Mouse (Mus musculus): Measurements from ENCODE around the gene Coil. TPM values are rescaled to one million over a fixed set of nuclear protein-coding genes. Genes with fewer than 3 reads are reported as not detected.
A peak's percentile ranks its signal among the peaks of the same experiment; 100 is the strongest.

Gene Coil
- polyA plus RNA-seq, 1 experiment: 3.1 TPM

GRCm38 (mm10) chr11:89030552-89030951 lies 60.5 kb downstream of the Coil start:
- Histone ChIP-seq H3K27me3 (ENCODE audit: control insufficient read depth, insufficient read depth, insufficient read length) (no peaks in the 10 kb centered on the region), H3K36me3 (ENCODE audit: control insufficient read depth, insufficient read depth) (peaks cover 3% of the 10 kb centered on the region), H3K4me2 (ENCODE audit: low read depth) (no peak overlapping the region), H3K4me3 (no peak overlapping the region), H3K79me2 (ENCODE audit: control insufficient read depth, insufficient read depth) (no peaks in the 10 kb centered on the region), H3ac (ENCODE audit: control insufficient read depth, insufficient read length) (no peak overlapping the region)
- no peak for TF ChIP-seq SRF (IDR thresholded peaks at IDR 0.05; ENCODE audit: control insufficient read depth, insufficient read length, low read depth)
- TF ChIP-seq CEBPB (IDR thresholded peaks at IDR 0.05; ENCODE audit: insufficient read depth, poor library complexity, severe bottlenecking): no peak
- no peak for TF ChIP-seq MYOD1 (IDR thresholded peaks at IDR 0.05; ENCODE audit: control insufficient read depth in 1 of 3, insufficient read length in 2 of 3, low read depth in 2 of 3)
- TF ChIP-seq USF1 (IDR thresholded peaks at IDR 0.05; ENCODE audit: low read depth): no peak

- Histone ChIP-seq H3K4me2 (ENCODE audit: low read depth) (no peak overlapping the region), H3ac (ENCODE audit: control insufficient read depth, insufficient read length) (no peak overlapping the region), H3K27me3 (ENCODE audit: control insufficient read depth, insufficient read depth, insufficient read length) (no peaks in the 10 kb centered on the region), H3K79me2 (ENCODE audit: control insufficient read depth, insufficient read depth) (no peaks in the 10 kb centered on the region), H3K4me3 (no peak overlapping the region), H3K36me3 (ENCODE audit: control insufficient read depth, insufficient read depth) (peaks cover 5% of the 10 kb centered on the region)
- TF ChIP-seq MYOD1 (IDR thresholded peaks at IDR 0.05; ENCODE audit: control insufficient read depth in 1 of 3, insufficient read length in 2 of 3, low read depth in 2 of 3) (peak in 1 of 3 experiments; percentile 14), POLR2AphosphoS2 (IDR thresholded peaks at IDR 0.05; ENCODE audit: insufficient read length, low read depth) (no peak), REST (IDR thresholded peaks at IDR 0.05; ENCODE audit: insufficient read depth, insufficient read length) (no peak), MAX (IDR thresholded peaks at IDR 0.05; ENCODE audit: low read depth) (no peak)
Observed at GRCm38 (mm10) chr11:89031189-89031588, 61.1 kb downstream of the Coil start.

GRCm38 (mm10) chr11:89034592-89034991 lies 64.5 kb downstream of the Coil start:
- H3ac ChIP-seq (ENCODE audit: control insufficient read depth, insufficient read length): no peak overlapping the region
- H3K79me2 ChIP-seq (ENCODE audit: control insufficient read depth, insufficient read depth): no peaks in the 10 kb centered on the region
- H3K36me3 ChIP-seq (ENCODE audit: control insufficient read depth, insufficient read depth): peaks cover 11% of the 10 kb centered on the region
- no peak overlapping the region for H3K4me2 ChIP-seq (ENCODE audit: low read depth)
- no peak overlapping the region for H3K4me3 ChIP-seq
- TF ChIP-seq USF1 (IDR thresholded peaks at IDR 0.05; ENCODE audit: low read depth) (no peak), REST (IDR thresholded peaks at IDR 0.05; ENCODE audit: insufficient read depth, insufficient read length) (no peak), TCF12 (IDR thresholded peaks at IDR 0.05; ENCODE audit: insufficient read depth, poor library complexity, severe bottlenecking) (no peak), CEBPB (IDR thresholded peaks at IDR 0.05; ENCODE audit: insufficient read depth, poor library complexity, severe bottlenecking) (no peak), MYOG (IDR thresholded peaks at IDR 0.05; ENCODE audit: control insufficient read depth in 1 of 3, insufficient read depth in 1 of 3, insufficient read length in 2 of 3, low read depth in 2 of 3) (no peak), SRF (IDR thresholded peaks at IDR 0.05; ENCODE audit: control insufficient read depth, insufficient read length, low read depth) (no peak), MAX (IDR thresholded peaks at IDR 0.05; ENCODE audit: low read depth) (no peak)
- no peaks in the 10 kb centered on the region for H3K27me3 ChIP-seq (ENCODE audit: control insufficient read depth, insufficient read depth, insufficient read length)

- no peak overlapping the region for H3K4me2 ChIP-seq (ENCODE audit: low read depth)
- H3K79me2 ChIP-seq (ENCODE audit: control insufficient read depth, insufficient read depth): no peaks in the 10 kb centered on the region
- H3ac ChIP-seq (ENCODE audit: control insufficient read depth, insufficient read length): no peak overlapping the region
- TF ChIP-seq MAX (IDR thresholded peaks at IDR 0.05; ENCODE audit: low read depth) (no peak), TCF12 (IDR thresholded peaks at IDR 0.05; ENCODE audit: insufficient read depth, poor library complexity, severe bottlenecking) (no peak), REST (IDR thresholded peaks at IDR 0.05; ENCODE audit: insufficient read depth, insufficient read length) (no peak), TCF3 (IDR thresholded peaks at IDR 0.05; ENCODE audit: insufficient read length, low read depth) (no peak), POLR2A (IDR thresholded peaks at IDR 0.05; ENCODE audit: insufficient read length, low read depth) (no peak)
- H3K36me3 ChIP-seq (ENCODE audit: control insufficient read depth, insufficient read depth): peaks cover 11% of the 10 kb centered on the region
- no peak overlapping the region for H3K4me3 ChIP-seq
- no peaks in the 10 kb centered on the region for H3K27me3 ChIP-seq (ENCODE audit: control insufficient read depth, insufficient read depth, insufficient read length)
Observed at GRCm38 (mm10) chr11:89035552-89035951, 65.5 kb downstream of the Coil start.

- no peaks in the 10 kb centered on the region for H3K79me2 ChIP-seq (ENCODE audit: control insufficient read depth, insufficient read depth)
- TF ChIP-seq SRF (IDR thresholded peaks at IDR 0.05; ENCODE audit: control insufficient read depth, insufficient read length, low read depth) (no peak), REST (IDR thresholded peaks at IDR 0.05; ENCODE audit: insufficient read depth, insufficient read length) (no peak), TCF3 (IDR thresholded peaks at IDR 0.05; ENCODE audit: insufficient read length, low read depth) (no peak), MYOG (IDR thresholded peaks at IDR 0.05; ENCODE audit: control insufficient read depth in 1 of 3, insufficient read depth in 1 of 3, insufficient read length in 2 of 3, low read depth in 2 of 3) (no peak), MYOD1 (IDR thresholded peaks at IDR 0.05; ENCODE audit: control insufficient read depth in 1 of 3, insufficient read length in 2 of 3, low read depth in 2 of 3) (no peak), POLR2A (IDR thresholded peaks at IDR 0.05; ENCODE audit: insufficient read length, low read depth) (no peak), TCF12 (IDR thresholded peaks at IDR 0.05; ENCODE audit: insufficient read depth, poor library complexity, severe bottlenecking) (no peak), CEBPB (IDR thresholded peaks at IDR 0.05; ENCODE audit: insufficient read depth, poor library complexity, severe bottlenecking) (no peak), E2F4 (IDR thresholded peaks at IDR 0.05; ENCODE audit: insufficient read depth) (no peak), MAX (IDR thresholded peaks at IDR 0.05; ENCODE audit: low read depth) (no peak), POLR2AphosphoS2 (IDR thresholded peaks at IDR 0.05; ENCODE audit: insufficient read length, low read depth) (no peak), USF1 (IDR thresholded peaks at IDR 0.05; ENCODE audit: low read depth) (no peak)
- no peak overlapping the region for H3ac ChIP-seq (ENCODE audit: control insufficient read depth, insufficient read length)
- H3K4me3 ChIP-seq: no peak overlapping the region
- no peaks in the 10 kb centered on the region for H3K27me3 ChIP-seq (ENCODE audit: control insufficient read depth, insufficient read depth, insufficient read length)
- H3K36me3 ChIP-seq (ENCODE audit: control insufficient read depth, insufficient read depth): peaks cover 11% of the 10 kb centered on the region
- no peak overlapping the region for H3K4me2 ChIP-seq (ENCODE audit: low read depth)
Observed at GRCm38 (mm10) chr11:89038496-89038895, 68.4 kb downstream of the Coil start.
